Mouse (Mus musculus): ENCODE measurements around the gene Unc5b. TPM values are rescaled to one million over a fixed set of nuclear protein-coding genes. Genes with fewer than 3 reads are reported as not detected.
"Not testable (repeated sequence)": the region's sequence is repeated elsewhere in the genome, so short reads cannot be mapped to it uniquely, and the experiment has no call there.

The Unc5b gene
- 10.2 and 11.8 TPM in 2 replicates for polyA plus RNA-seq (2016; fragmentation: Nextera tagmentation; extraction: Ambion mirVana)

DNA sequence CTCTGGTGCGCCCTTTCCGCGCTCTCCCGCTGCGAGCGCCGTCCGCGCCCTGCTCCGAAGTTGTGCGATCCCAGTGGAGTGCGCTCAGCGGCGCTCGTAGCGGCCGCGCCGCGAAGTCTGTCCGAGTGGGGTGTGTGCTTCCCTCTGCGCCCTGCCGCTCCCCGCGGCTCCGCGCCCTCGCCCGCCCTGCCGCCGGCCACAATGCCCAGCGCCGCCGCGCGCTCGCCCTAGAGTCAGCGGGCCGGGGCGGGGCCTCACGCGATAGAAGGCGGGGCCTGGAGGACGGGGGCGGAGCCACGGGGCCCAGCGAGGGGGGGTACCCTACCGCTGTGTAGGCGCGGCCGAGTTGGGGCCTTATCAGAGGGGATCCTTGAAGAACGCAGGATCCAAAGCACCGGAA, at the start of gene Unc5b:
Unc5b (minus strand) TSS at position 203 of the 400 bp plus-strand sequence.
- peaks cover 53% of the 10 kb centered on the region for H3K4me1 ChIP-seq
- H3K27me3 ChIP-seq (ENCODE audit: low read depth, poor library complexity, severe bottlenecking): peaks cover 55% of the 10 kb centered on the region
- under 1% methylated on average over 53 of the region's 53 CpGs for WGBS
- peak within 1 kb of the TSS; percentile 93 for H3K27ac ChIP-seq
- DNase-seq (ENCODE audit: low spot score): peak; percentile 94
- H3K9me3 ChIP-seq (replicated peaks): no peaks in the 10 kb centered on the region
- H3K4me3 ChIP-seq: peak within 1 kb of the TSS; percentile 86
- H3K36me3 ChIP-seq: 0 out of 2 replicates have a peak, but pooled peaks cover 4% of the 10 kb centered on the region

- H3K36me3 ChIP-seq: no peaks in the 10 kb centered on the region
- no peak overlapping the region for H3K27ac ChIP-seq
- no peaks in the 10 kb centered on the region for H3K9me3 ChIP-seq (replicated peaks)
- H3K27me3 ChIP-seq (ENCODE audit: low read depth, poor library complexity, severe bottlenecking): no peaks in the 10 kb centered on the region
- no peak for DNase-seq (ENCODE audit: low spot score)
- H3K4me3 ChIP-seq: no peak overlapping the region
- WGBS: 92% methylated on average over 4 of the region's 4 CpGs
- peaks cover 12% of the 10 kb centered on the region for H3K4me1 ChIP-seq
Measured at GRCm38 (mm10) chr10:60879817-60880216, 48.4 kb upstream of the Unc5b start.

DNA sequence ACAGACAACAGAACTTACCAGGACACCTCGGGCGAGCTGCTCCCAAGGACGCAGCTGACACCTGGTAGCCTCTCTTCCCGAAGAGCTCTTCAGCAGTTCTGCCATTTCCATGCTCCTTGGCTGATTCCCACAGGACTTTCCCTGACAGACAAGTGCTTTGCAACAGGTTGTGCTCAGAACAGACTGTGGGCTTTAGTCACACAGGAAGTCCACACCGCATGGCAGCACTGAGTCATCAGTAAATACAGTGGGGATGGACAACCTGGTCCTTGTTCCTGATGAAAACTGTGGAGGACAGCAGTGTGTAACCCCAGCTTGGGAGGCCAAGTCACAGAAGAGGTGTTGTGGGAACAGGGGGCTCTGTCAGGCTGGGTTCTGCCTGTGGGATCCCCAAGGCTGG, 45.7 kb upstream of the Unc5b start:
- Histone ChIP-seq H3K4me1 (peaks cover 12% of the 10 kb centered on the region), H3K36me3 (no peaks in the 10 kb centered on the region), H3K4me3 (no peak overlapping the region), H3K27ac (no peak overlapping the region), H3K27me3 (ENCODE audit: low read depth, poor library complexity, severe bottlenecking) (no peaks in the 10 kb centered on the region), H3K9me3 (replicated peaks) (no peaks in the 10 kb centered on the region)
- no peak for DNase-seq (ENCODE audit: low spot score)
- WGBS: 93% methylated on average over 5 of the region's 5 CpGs

DNA sequence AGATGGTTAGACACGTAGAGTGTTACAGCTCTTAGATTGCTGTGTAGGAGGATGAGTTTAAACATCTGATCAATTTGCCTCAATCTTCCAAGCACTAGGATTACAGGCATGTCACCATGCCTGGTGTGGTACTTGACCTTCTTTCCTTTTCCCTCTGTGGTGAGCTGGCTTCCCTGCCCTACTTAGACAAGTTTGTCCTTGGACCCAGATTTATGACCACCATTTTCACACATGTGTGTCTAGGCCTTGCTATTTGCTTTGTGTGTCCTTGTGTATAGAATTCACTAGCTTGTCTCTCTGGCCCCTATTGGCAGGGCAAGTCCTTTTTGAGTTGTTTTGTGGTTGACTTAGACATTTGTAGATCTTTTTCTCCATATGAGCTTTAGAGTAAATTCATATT, 43.6 kb upstream of the Unc5b start:
- DNase-seq (ENCODE audit: low spot score): no peak
- Histone ChIP-seq H3K4me1 (peaks cover 12% of the 10 kb centered on the region), H3K27me3 (ENCODE audit: low read depth, poor library complexity, severe bottlenecking) (no peaks in the 10 kb centered on the region), H3K27ac (no peak overlapping the region), H3K9me3 (replicated peaks) (no peaks in the 10 kb centered on the region), H3K36me3 (no peaks in the 10 kb centered on the region), H3K4me3 (no peak overlapping the region)
- 89% methylated on average over 1 of the region's 1 CpGs for WGBS

DNA sequence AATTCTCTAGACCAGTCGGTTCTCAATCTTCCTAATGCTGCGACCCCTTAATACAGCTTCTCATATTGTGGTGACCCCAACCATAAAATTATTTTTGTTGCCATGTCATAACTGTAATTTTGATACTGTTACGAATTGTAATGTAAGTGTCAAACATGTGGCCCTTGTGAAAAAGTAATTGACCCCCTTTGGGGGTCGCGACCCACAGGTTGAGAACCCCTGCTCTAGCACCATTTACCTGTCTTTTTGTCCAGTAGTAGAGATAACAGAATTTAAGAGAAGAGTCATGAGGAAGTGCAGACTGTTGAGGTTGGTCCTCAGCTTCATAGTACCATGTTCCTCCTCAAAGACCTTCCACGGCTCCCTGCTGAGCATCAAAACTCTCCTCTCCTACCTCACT, 31.9 kb upstream of the Unc5b start:
- Histone ChIP-seq H3K27me3 (ENCODE audit: low read depth, poor library complexity, severe bottlenecking) (no peaks in the 10 kb centered on the region), H3K36me3 (no peaks in the 10 kb centered on the region), H3K4me3 (no peak overlapping the region), H3K4me1 (peaks cover 3% of the 10 kb centered on the region), H3K9me3 (replicated peaks) (no peaks in the 10 kb centered on the region), H3K27ac (no peak overlapping the region)
- 88% methylated on average over 6 of the region's 6 CpGs for WGBS
- no peak for DNase-seq (ENCODE audit: low spot score)

DNA sequence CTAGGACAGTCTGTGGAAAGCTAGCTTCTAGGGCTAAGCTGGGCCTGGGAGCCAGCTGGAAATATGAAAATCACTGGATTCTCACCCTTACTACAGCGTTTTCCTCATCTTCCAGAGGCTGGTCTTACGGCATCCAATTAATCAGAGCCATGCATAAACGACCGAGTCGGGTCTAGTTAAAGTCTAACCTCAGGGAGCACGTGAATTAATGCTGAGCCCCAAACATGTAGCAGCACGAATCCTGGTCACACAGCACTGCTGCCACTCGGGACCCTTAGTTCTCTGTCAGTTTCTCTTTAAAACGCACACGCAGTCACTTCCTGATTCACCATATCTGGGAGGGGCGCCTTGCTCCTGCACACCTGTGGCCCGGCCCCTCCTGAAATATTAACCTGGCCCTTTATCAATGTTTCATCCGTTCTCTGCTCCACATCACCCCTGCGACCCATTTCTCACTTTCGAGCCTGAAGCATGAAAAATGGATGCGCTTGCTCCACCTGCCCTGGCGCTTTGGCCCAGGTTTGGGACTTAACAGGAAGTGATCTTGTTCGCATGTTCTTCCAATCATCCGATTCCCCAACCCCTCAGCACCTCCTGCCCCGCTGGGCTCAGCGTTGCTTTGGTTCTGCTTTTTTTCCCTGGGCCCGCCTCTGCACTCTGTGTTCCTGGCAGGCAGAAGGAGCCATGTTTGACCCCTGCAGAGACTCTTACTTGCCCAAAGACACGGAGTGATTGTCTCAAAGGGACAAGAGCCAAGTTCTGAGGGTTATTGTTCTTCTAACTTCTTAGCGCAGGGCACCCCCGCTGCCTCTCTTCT, 31.3 kb upstream of the Unc5b start:
- Histone ChIP-seq H3K4me3 (no peak overlapping the region), H3K4me1 (peaks cover 3% of the 10 kb centered on the region), H3K9me3 (replicated peaks) (no peaks in the 10 kb centered on the region), H3K36me3 (no peaks in the 10 kb centered on the region), H3K27ac (no peak overlapping the region), H3K27me3 (ENCODE audit: low read depth, poor library complexity, severe bottlenecking) (no peaks in the 10 kb centered on the region)
- DNase-seq (ENCODE audit: low spot score): no peak
- 76% methylated on average over 25 of the region's 25 CpGs for WGBS

DNA sequence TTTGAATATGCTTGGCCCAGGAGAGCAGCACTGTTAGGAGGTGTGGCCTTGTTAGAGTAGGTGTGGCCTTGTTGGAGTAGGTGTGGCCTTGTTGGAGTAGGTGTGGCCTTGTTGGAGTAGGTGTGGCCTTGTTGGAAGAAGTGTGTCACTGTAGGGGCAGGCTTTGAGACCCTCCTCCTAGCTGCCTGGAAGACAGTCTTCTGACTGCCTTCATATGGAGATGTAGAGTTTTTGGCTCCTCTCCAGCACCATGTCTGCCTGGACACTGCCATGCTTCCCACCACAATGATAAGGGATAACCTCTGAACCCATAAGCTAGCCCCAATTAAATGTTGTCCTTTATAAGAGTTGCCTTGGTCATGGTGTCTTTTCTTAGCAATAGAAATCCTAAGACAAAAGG, 13.9 kb upstream of the Unc5b start:
- H3K4me3 ChIP-seq; H3K4me1 ChIP-seq; H3K9me3 ChIP-seq (replicated peaks); H3K27ac ChIP-seq; H3K27me3 ChIP-seq (ENCODE audit: low read depth, poor library complexity, severe bottlenecking); DNase-seq (ENCODE audit: low spot score); H3K36me3 ChIP-seq: not testable (repeated sequence)

DNA sequence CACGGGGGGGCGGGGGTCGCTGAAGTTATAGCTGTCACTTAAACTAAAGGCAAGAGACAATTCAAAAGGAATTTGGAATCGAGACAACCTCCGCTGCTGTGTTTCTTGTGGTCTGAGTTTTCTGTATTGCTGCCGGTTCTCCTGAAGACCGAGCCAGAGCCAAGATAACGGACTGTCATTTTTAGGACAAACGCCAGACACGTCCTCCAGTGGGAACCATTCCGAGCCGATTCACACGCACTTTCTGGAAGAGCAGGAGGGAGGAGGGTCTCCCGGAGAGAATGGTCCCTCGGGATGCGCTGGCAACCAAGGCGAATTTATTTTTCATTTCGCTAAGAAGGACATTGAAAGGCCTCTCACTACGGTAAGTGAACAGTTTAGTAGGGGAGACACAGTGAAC, 7.4 kb upstream of the Unc5b start:
- Histone ChIP-seq H3K27me3 (ENCODE audit: low read depth, poor library complexity, severe bottlenecking) (peaks cover 18% of the 10 kb centered on the region), H3K27ac (no peak overlapping the region), H3K36me3 (no peaks in the 10 kb centered on the region), H3K4me3 (no peak overlapping the region), H3K9me3 (replicated peaks) (no peaks in the 10 kb centered on the region), H3K4me1 (no peaks in the 10 kb centered on the region)
- DNase-seq (ENCODE audit: low spot score): no peak
- 70% methylated on average over 19 of the region's 19 CpGs for WGBS

GRCm38 (mm10) chr10:60834949-60835348, 3.6 kb upstream of the Unc5b start:
- Histone ChIP-seq H3K27me3 (ENCODE audit: low read depth, poor library complexity, severe bottlenecking) (peaks cover 43% of the 10 kb centered on the region), H3K4me3 (no peak overlapping the region), H3K36me3 (no peaks in the 10 kb centered on the region), H3K9me3 (replicated peaks) (no peaks in the 10 kb centered on the region), H3K27ac (no peak overlapping the region), H3K4me1 (peaks cover 18% of the 10 kb centered on the region)
- DNase-seq (ENCODE audit: low spot score): peak; percentile 86
- WGBS: 4% methylated on average over 13 of the region's 13 CpGs

- Histone ChIP-seq H3K4me3 (no peak overlapping the region), H3K36me3 (0 out of 2 replicates have a peak, but pooled peaks cover 4% of the 10 kb centered on the region), H3K4me1 (peaks cover 40% of the 10 kb centered on the region), H3K9me3 (replicated peaks) (no peaks in the 10 kb centered on the region), H3K27ac (no peak overlapping the region), H3K27me3 (ENCODE audit: low read depth, poor library complexity, severe bottlenecking) (peaks cover 55% of the 10 kb centered on the region)
- WGBS: 81% methylated on average over 12 of the region's 12 CpGs
- no peak for DNase-seq (ENCODE audit: low spot score)
Measured at GRCm38 (mm10) chr10:60832664-60833173, 1.3 kb upstream of the Unc5b start.

GRCm38 (mm10) chr10:60830556-60831350, 628 bp downstream of the Unc5b start:
- H3K4me3 ChIP-seq: peak overlapping the region; percentile 86
- no peaks in the 10 kb centered on the region for H3K9me3 ChIP-seq (replicated peaks)
- peaks cover 60% of the 10 kb centered on the region for H3K4me1 ChIP-seq
- WGBS: under 1% methylated on average over 78 of the region's 78 CpGs
- peak; percentile 60 for DNase-seq (ENCODE audit: low spot score)
- peaks cover 54% of the 10 kb centered on the region for H3K27me3 ChIP-seq (ENCODE audit: low read depth, poor library complexity, severe bottlenecking)
- H3K36me3 ChIP-seq: 0 out of 2 replicates have a peak, but pooled peaks cover 4% of the 10 kb centered on the region
- peak overlapping the region; percentile 93 for H3K27ac ChIP-seq

GRCm38 (mm10) chr10:60830000-60830399, 1.4 kb downstream of the Unc5b start:
- peaks cover 67% of the 10 kb centered on the region for H3K4me1 ChIP-seq
- peak overlapping the region; percentile 93 for H3K27ac ChIP-seq
- DNase-seq (ENCODE audit: low spot score): peak; percentile 40
- H3K4me3 ChIP-seq: peak overlapping the region; percentile 86
- 0% methylated on average over 11 of the region's 11 CpGs for WGBS
- 0 out of 2 replicates have a peak, but pooled peaks cover 4% of the 10 kb centered on the region for H3K36me3 ChIP-seq
- peaks cover 50% of the 10 kb centered on the region for H3K27me3 ChIP-seq (ENCODE audit: low read depth, poor library complexity, severe bottlenecking)
- H3K9me3 ChIP-seq (replicated peaks): no peaks in the 10 kb centered on the region

DNA sequence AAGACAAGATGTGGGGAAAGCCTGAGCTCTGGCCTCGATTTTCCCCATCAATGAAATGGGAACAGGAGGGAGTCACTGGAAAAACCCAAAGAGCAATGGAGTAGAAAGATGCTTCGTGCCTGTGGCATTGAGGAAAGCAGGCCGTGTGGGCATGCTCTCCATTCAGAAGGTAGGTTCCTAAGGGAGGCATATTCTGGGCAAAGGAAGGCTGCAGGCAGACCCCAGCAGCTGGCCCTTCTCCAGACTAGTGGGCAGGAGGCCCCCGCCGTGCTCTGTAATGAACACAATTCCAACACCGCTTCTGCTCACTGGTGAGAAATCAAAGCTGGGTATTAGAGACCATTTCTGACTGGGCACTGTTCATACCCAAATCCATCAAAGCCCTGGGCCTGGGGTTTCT, 2.3 kb downstream of the Unc5b start:
- H3K4me1 ChIP-seq: peaks cover 77% of the 10 kb centered on the region
- peaks cover 41% of the 10 kb centered on the region for H3K27me3 ChIP-seq (ENCODE audit: low read depth, poor library complexity, severe bottlenecking)
- peak overlapping the region; percentile 86 for H3K4me3 ChIP-seq
- H3K27ac ChIP-seq: peak overlapping the region; percentile 33; the same call in 1 of the 2 replicates
- 39% methylated on average over 6 of the region's 6 CpGs for WGBS
- 0 out of 2 replicates have a peak, but pooled peaks cover 4% of the 10 kb centered on the region for H3K36me3 ChIP-seq
- no peak for DNase-seq (ENCODE audit: low spot score)
- no peaks in the 10 kb centered on the region for H3K9me3 ChIP-seq (replicated peaks)

Measured in limb, embryonic 10.5 days (tissue).